Mouse (Mus musculus) forebrain, embryonic 12.5 days (tissue): ENCODE data around the gene Trub1. TPM values are rescaled to one million over a fixed set of nuclear protein-coding genes. Genes with fewer than 3 reads are reported as not detected.

Source experiments
- ATAC-seq: fragments of 200-750 bp; cut with Nextera tagmentation; 2 replicates; pipeline ENCODE4 v1.8.0; 2017; ENCODE audit warnings: moderate TSS enrichment; ENCODE audit not compliant: low FRiP score
- H3K27ac ChIP-seq: fragments of 300-500 bp; sonication (generic); 2 replicates; pipeline ENCODE4 v1.5.1; 2016; ENCODE audit warnings: mild to moderate bottlenecking
- H3K27me3 ChIP-seq: fragments of 300-500 bp; sonication (generic); 2 replicates; pipeline ENCODE4 v1.6.1; 2016; ENCODE audit warnings: mild to moderate bottlenecking
- H3K36me3 ChIP-seq: fragments of 300-500 bp; sonication (generic); replicated peaks from 2 replicates; pipeline ENCODE4 v1.6.1; 2016; ENCODE audit warnings: mild to moderate bottlenecking
- H3K4me1 ChIP-seq: fragments of 300-500 bp; sonication (generic); 2 replicates; pipeline ENCODE4 v1.6.1; 2016
- H3K4me2 ChIP-seq: fragments of 300-500 bp; sonication (generic); 2 replicates; pipeline ENCODE4 v1.6.1; 2016; ENCODE audit warnings: mild to moderate bottlenecking, moderate library complexity
- H3K4me3 ChIP-seq: fragments of 300-500 bp; sonication (generic); replicated peaks from 2 replicates; pipeline ENCODE4 v1.5.1; 2016; ENCODE audit warnings: mild to moderate bottlenecking
- H3K9ac ChIP-seq: fragments of 300-500 bp; sonication (generic); 2 replicates; pipeline ENCODE4 v1.6.1; 2016; ENCODE audit warnings: mild to moderate bottlenecking
- H3K9me3 ChIP-seq: fragments of 300-500 bp; sonication (generic); 2 replicates; pipeline ENCODE4 v1.6.1; 2016
- WGBS: fragments of 180-500 bp; shearing (Covaris S2); methylation state at CpG from one replicate; pipeline ENCODE4 v1.1.7; 2016; 5-methylcytosine and 5-hydroxymethylcytosine counted together
- polyA plus RNA-seq: library from polyadenylated mRNA; unstranded; fragments of >200 nt; fragmentation: Nextera tagmentation; extraction: Ambion mirVana; gene quantifications from 2 replicates; pipeline ENCODE4 v1.2.1, GENCODE M21; 2016

The Trub1 gene
- polyA plus RNA-seq, 1 experiment from 2014 or later: 20.1 TPM

DNA sequence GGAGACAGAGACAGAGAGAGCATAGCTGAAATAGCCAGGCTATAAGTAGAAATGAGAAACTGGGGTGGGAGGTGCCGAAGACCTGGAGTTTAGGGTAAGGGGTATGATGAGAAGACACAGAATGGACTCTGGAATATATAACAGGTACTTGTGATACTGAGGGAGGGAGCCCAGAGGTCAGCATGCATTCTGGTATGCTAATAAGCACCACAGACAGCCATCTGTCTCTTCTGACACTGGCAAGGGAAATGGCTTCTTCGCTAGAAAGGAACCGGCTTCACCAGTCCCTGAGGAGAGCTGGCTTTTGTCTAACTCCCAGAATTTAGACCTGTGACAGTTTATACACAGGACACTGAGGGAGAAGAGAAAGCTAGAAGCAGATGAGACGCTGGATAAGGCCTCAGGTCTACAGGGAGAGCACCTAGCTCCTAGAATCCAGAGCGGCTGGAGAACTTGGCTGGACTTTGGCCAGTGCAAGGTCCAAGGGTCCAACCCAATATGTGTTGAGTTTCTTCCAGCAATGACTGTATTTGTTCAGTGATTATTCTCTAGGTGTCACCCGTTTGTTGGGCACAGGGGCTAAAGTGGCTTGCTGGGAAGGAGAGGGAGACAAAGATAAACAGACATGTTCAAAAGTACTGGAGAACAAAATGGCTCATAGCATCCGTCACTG lies 84.9 kb downstream of the Trub1 start:
- no peak for ATAC-seq

DNA sequence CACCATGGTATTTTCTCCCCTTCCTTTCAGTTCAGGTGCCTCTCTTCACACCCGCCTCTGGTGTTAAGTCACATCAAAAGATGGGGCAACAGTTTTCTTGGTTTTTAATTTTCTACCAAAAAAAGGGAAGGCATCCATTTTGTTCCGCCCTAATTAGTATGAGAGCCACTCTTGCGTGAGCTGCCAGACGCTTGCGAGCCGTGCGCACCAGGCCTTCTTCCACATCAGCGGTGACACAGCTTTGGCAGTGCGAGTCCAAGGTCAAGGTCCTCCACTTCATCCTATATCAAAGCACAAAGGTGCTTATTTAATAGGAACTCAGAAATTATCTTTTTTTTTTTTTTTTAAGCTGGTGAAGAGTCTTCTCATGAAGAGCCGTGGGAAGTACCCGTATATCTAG lies 87.4 kb downstream of the Trub1 start:
- no peak overlapping the region for H3K27ac ChIP-seq
- peaks cover 30% of the 10 kb centered on the region for H3K4me1 ChIP-seq
- WGBS: 81% methylated on average over 11 of the region's 11 CpGs
- no peak overlapping the region for H3K4me2 ChIP-seq
- no peak overlapping the region for H3K9ac ChIP-seq
- no peaks in the 10 kb centered on the region for H3K9me3 ChIP-seq
- H3K4me3 ChIP-seq: no peak overlapping the region
- peaks cover 8% of the 10 kb centered on the region; the same call in 1 of the 2 replicates for H3K27me3 ChIP-seq
- no peaks in the 10 kb centered on the region for H3K36me3 ChIP-seq
- ATAC-seq: no peak

More for the DNA sequence above, 84.9 kb downstream of the Trub1 start:
- 0 out of 2 replicates have a peak overlapping the region, but pooled peaks have one; percentile 31 for H3K27ac ChIP-seq
- H3K4me3 ChIP-seq: no peak overlapping the region
- peaks cover 8% of the 10 kb centered on the region; the same call in 1 of the 2 replicates for H3K27me3 ChIP-seq
- no peak overlapping the region for H3K4me2 ChIP-seq
- H3K4me1 ChIP-seq: peaks cover 15% of the 10 kb centered on the region
- H3K36me3 ChIP-seq: no peaks in the 10 kb centered on the region
- WGBS: 79% methylated on average over 7 of the region's 7 CpGs
- H3K9me3 ChIP-seq: no peaks in the 10 kb centered on the region
- H3K9ac ChIP-seq: no peak overlapping the region

Other genes starting within 250 kb of the Trub1 start
- 16.5 and 17.7 TPM in 2 replicates for gene Ablim1, start 138.0 kb upstream of the Trub1 start, polyA plus RNA-seq
- 15.7 and 16.7 TPM in 2 replicates for gene Fam160b1, start 92.2 kb upstream of the Trub1 start, polyA plus RNA-seq
- gene Atrnl1, start 158.1 kb downstream of the Trub1 start, polyA plus RNA-seq: 7.6 and 7.8 TPM in 2 replicates